Mouse (Mus musculus) neural tube, embryonic 13.5 days (tissue): ENCODE results near the gene Nrxn3. TPM values are rescaled to one million over a fixed set of nuclear protein-coding genes. Genes with fewer than 3 reads are reported as not detected.

Experiments
- ATAC-seq: fragments of 200-750 bp; cut with Nextera tagmentation; 2 replicates; pipeline ENCODE4 v1.8.0; 2017; ENCODE audit warnings: low read depth, mild to moderate bottlenecking, moderate TSS enrichment, moderate library complexity
- H3K27ac ChIP-seq: fragments of 300-500 bp; sonication (generic); replicated peaks from 2 replicates; pipeline ENCODE4 v1.5.1; 2015; ENCODE audit warnings: moderate library complexity, mild to moderate bottlenecking, inconsistent platforms
- H3K27me3 ChIP-seq: fragments of 300-500 bp; sonication (generic); 2 replicates; pipeline ENCODE4 v1.6.1; 2015; ENCODE audit warnings: mild to moderate bottlenecking, inconsistent platforms
- H3K36me3 ChIP-seq: fragments of 300-500 bp; sonication (generic); 2 replicates; pipeline ENCODE4 v1.6.1; 2015; ENCODE audit warnings: mild to moderate bottlenecking, inconsistent platforms
- H3K4me1 ChIP-seq: fragments of 300-500 bp; sonication (generic); replicated peaks from 2 replicates; pipeline ENCODE4 v1.6.1; 2015; ENCODE audit warnings: inconsistent platforms
- H3K4me2 ChIP-seq: fragments of 300-500 bp; sonication (generic); 2 replicates; pipeline ENCODE4 v1.6.1; 2015; ENCODE audit warnings: inconsistent platforms, mild to moderate bottlenecking, moderate library complexity
- H3K4me3 ChIP-seq: fragments of 300-500 bp; sonication (generic); 2 replicates; pipeline ENCODE4 v1.5.1; 2015; ENCODE audit warnings: mild to moderate bottlenecking, inconsistent platforms
- H3K9ac ChIP-seq: fragments of 300-500 bp; sonication (generic); 2 replicates; pipeline ENCODE4 v1.6.1; 2015; ENCODE audit warnings: moderate library complexity, mild to moderate bottlenecking, inconsistent platforms
- H3K9me3 ChIP-seq: fragments of 300-500 bp; sonication (generic); 2 replicates; pipeline ENCODE4 v1.6.1; 2016; ENCODE audit warnings: inconsistent platforms
- WGBS: fragments of 180-500 bp; shearing (Covaris S2); methylation state at CpG from one replicate; pipeline ENCODE4 v1.1.7; 2015; 5-methylcytosine and 5-hydroxymethylcytosine counted together
- microRNA-seq: library from miRNA; unstranded; fragments of <30 nt; microRNA quantifications from one replicate; pipeline ENCODE4, GENCODE M21; 2016
- polyA plus RNA-seq: library from polyadenylated mRNA; unstranded; fragments of >200 nt; fragmentation: Nextera tagmentation; extraction: Ambion mirVana; gene quantifications from 2 replicates; pipeline ENCODE4 v1.2.1, GENCODE M21; 2015

Gene Nrxn3
- polyA plus RNA-seq, 1 experiment from 2014 or later = 69.7 TPM

- H3K27me3 ChIP-seq = no peaks in the 10 kb centered on the region
- no peak overlapping the region for H3K4me2 ChIP-seq
- H3K36me3 ChIP-seq = no peaks in the 10 kb centered on the region
- H3K4me1 ChIP-seq = no peaks in the 10 kb centered on the region
- H3K27ac ChIP-seq = no peak overlapping the region
- H3K4me3 ChIP-seq = no peak overlapping the region
- WGBS = 94% methylated on average over 15 of the region's 15 CpGs
- no peak overlapping the region for H3K9ac ChIP-seq
- no peak for ATAC-seq
- H3K9me3 ChIP-seq = no peaks in the 10 kb centered on the region
Observed at GRCm38 (mm10) chr12:90331806-90332205, 1609.1 kb downstream of the Nrxn3 start.

GRCm38 (mm10) chr12:90332459-90332858, 1609.8 kb downstream of the Nrxn3 start:
- Histone ChIP-seq H3K4me1 (no peaks in the 10 kb centered on the region), H3K4me2 (no peak overlapping the region), H3K9me3 (no peaks in the 10 kb centered on the region), H3K36me3 (no peaks in the 10 kb centered on the region), H3K27ac (no peak overlapping the region), H3K4me3 (no peak overlapping the region), H3K9ac (no peak overlapping the region), H3K27me3 (no peaks in the 10 kb centered on the region)
- 87% methylated on average over 3 of the region's 3 CpGs for WGBS
- ATAC-seq = no peak

GRCm38 (mm10) chr12:90337496-90338228, 1615.0 kb downstream of the Nrxn3 start:
- Histone ChIP-seq H3K4me3 (no peak overlapping the region), H3K36me3 (no peaks in the 10 kb centered on the region), H3K27me3 (no peaks in the 10 kb centered on the region), H3K9ac (no peak overlapping the region), H3K4me2 (no peak overlapping the region), H3K4me1 (no peaks in the 10 kb centered on the region), H3K9me3 (no peaks in the 10 kb centered on the region), H3K27ac (no peak overlapping the region)
- ATAC-seq = no peak

- no peaks in the 10 kb centered on the region for H3K4me1 ChIP-seq
- 91% methylated on average over 3 of the region's 3 CpGs for WGBS
- no peak overlapping the region for H3K4me2 ChIP-seq
- no peak overlapping the region for H3K4me3 ChIP-seq
- no peaks in the 10 kb centered on the region for H3K9me3 ChIP-seq
- H3K36me3 ChIP-seq = no peaks in the 10 kb centered on the region
- no peak overlapping the region for H3K9ac ChIP-seq
- ATAC-seq = no peak
- no peaks in the 10 kb centered on the region for H3K27me3 ChIP-seq
- no peak overlapping the region for H3K27ac ChIP-seq
Observed at GRCm38 (mm10) chr12:90338229-90338557, 1615.5 kb downstream of the Nrxn3 start.

Small RNAs within 50 kb of the gene (microRNA-seq; reads per million reads assigned to microRNA genes)
- gene Gm23989 (not detected), gene Gm27313 (not detected)
